Mouse (Mus musculus): Measurements from ENCODE around the gene Lrrc39.

Gene Lrrc39

DNA sequence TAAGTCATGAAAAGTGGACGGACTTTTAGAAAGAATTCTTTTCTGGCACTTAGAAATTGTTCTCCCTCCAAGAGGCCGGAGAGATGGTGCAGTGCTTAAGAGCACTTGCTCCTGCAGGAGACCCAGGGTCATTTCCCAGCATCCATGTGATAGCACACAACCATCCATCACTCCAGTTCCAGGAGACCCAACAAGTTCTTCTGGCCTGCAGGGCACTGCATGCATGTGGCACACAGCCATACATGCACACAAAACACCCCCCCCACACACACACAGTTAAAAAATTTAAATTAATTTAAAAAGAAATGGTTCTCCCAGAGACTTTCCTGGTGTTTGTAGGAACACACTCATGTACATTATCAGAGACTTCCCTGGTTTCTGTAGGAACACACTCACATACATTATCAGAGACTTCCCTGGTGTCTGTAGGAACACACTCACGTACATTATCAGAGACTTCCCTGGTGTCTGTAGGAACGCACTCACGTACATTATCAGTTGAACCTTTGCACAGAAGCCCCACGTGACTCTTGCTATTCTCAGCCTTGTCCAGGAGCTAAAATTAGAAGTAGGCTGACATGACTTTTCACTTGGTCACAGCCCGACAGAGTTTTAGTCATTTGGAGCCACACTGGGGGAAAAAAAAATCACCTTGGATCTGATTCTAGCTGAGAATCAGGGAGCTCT lies at the start of gene Lrrc39:
Lrrc39 (plus strand) TSS at position 566 of the 687 bp plus-strand sequence.
- DNase-seq: no peak

DNA sequence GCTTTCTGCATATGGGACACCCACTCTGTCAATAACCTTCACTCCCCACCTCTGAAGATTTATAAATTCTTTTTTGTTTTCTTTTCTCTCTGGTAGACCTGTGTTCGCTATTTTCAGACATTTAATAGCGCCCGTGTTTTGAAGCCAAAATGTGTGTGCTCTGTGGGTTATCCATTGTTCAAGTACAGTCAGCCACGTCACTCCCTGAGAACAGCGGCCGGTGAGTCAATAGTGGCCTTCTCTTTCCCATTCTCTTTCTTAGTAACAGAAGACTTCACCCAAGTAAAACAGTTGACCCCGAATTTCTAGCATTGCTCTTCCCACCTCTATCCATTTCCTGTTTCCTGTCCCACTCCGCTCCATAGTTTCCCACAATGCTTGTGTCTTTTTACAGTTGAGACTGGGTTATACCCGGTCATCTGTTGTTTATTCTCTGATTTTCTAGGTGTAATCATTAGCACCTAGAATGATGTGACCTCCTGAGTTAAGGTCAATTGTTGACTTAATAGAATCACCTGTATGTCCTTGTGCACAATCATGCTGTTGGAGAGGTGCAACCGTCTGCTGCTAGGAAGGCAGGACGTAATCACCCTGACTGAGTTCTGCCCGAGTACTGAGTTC lies 42.5 kb upstream of the Lrrc39 start:
- DNase-seq: no peak

DNA sequence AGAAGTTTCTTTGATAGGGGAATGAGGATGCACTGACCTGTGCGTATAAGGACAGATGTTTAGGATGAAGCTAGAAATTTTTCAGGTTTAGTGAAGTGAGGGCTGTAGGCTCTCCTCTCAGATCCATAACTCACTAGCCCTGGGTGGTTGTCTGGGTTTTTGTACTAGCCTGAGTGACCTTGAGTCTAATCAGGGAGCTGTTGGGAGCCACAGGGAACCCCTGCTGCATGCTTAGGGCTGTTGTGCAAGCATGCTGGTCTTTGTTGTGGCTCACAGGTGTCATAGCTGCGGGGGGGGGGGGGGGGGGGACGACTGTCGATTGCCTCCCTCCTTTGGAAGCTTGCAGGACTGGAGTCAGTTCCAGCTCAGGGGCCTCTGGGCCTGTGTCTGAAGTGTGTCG lies 33.0 kb upstream of the Lrrc39 start:
- no peak for DNase-seq

DNA sequence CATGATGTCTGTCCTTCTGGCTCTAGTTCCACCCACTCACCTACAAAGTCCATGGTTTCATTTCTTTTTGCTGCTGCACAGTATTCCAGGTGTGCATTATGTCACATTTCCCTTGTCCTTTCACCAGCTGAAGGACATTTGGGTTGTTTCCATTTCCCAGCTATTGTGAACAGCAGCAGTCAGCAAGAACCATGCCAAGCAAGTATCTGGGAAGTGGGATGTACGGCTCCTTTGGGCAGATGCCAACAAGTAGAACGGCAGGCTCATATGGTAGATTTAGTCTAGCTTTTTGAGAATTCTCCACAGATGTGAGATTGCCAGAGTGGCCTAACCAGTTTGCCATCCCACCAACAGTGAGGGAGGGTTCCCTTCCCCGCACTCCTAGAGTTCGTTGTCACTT lies 31.9 kb upstream of the Lrrc39 start:
- peak in 1 of 2 experiments; percentile 31 for DNase-seq

DNA sequence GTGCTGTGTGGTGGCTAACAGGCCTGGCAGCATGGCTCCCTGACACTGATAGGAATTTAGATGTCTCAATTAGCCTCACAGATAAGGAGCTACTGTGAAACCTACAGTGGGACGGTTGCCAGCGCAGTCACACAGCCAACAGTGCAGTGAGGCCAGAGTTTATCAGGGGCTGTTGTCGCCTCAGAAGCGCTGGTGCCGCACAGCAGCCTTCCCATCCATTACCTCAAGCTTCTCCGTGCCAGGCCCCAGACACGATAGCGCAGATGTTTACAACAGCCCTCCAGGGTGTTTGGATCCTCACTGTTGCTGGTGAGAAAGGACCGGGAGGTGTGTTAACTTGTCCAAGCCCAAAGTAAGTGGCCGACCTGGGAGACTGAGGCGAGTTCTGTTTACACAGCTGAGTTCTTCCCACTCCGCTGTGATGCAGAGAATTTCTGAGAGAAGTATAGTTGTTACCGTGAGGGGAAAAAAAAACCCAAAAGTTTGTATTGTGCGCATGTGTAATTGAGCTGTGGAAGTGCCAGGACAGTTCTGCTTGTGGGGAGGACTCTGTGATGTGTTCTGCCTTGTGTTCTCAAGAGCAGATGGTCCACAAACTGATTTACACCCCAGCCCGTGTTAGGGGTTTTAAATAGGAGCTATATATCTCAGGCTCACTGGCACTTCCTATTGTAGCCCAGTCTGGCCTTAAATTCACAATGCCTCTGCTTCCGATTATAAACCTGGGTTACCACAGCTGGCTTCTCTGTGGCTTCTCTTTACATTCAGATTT lies 26.2 kb upstream of the Lrrc39 start:
- no peak for DNase-seq

DNA sequence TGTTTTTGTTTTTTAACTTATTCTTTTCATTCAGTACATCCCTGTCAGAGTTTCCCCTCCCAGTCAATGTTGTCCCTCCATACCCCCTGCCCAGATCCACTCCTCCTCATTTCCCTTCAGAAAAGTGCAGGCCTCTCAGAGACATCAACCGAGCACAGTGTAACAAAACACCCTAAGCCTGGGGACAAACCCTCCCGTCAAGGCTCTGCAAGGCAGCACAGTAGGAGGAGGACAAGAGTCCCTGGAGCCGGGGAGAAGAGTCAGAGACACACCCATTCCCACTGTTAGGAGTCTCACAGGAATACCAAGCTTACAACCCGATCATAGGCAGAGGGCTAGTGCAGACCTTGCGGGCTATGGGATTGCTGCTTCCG lies 25.6 kb upstream of the Lrrc39 start:
- DNase-seq: no peak

DNA sequence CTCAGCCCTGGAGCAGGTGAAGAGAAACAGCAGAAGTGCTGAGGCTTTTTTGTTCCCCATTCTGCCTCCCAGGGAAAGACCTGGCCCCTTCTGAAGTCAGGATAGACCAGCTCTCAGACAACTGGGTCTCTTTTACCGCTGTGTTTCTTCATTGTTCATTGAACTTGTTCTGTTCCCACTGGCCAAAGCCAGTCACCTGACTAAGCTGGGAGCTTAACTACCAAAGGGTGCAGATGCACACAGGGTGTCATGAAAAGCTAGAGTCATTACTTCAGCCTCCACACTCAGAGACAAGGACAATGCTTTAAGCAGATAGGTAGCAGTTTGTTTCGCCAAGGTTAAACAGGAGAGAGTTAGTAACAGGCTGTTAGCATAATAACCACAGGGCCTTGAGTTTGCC lies 20.7 kb upstream of the Lrrc39 start:
- no peak for DNase-seq

DNA sequence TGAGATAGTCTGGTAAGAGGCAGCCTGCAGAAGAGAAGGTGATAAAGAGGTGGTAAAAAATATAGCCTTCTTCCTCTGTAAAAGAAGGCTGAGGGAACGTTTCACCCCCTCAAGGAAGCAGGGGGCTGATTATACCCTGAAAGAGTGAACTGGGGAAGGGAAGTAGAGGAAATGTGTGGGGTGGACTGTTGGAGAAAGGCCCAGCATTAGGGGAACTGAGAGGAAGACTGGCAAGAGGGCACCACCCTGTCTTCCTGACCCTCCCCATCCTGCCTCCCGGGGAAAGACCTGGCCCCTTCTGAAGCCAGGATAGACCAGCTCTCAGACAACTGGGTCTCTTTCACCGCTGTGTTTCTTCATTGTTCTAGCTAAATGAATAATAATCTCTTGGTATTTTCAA lies 20.2 kb upstream of the Lrrc39 start:
- no peak for DNase-seq

DNA sequence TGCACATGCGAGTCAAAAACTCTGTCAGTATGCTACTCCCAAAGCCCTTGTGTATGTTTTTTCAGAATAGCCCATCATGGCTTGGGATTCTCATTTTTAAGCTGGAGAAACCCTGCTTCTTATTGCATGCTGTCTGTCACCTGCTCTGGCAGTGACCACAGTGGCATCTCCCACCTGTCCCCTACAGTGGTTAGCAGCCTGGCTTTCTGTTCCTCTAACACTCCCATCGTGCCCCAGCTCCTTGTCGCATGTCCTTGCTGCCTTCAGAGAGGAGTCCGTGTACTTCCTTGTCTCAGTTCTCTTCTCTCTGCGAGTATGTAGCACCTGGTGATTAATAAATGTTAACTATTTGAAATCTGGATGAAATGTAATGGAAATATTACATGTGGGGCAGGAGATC lies 15.3 kb upstream of the Lrrc39 start:
- no peak for DNase-seq

DNA sequence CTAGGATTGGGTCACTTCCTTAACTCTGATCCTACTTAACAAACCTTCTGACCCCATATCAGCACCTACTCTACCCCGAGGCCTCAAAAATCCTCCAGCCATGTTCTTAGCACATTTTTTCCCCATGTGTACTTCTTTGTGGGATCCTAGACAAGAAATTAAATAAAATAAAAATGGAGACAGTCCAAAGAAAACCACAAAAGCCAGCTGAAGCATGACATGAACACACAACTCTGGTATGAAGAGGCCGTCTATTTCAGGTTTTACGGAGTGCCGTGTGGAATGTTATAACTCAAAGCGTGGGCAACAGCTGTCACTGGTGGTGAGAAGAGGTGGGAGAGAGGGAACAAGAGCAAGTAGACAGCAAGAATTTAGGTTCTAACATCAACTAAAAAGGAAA lies 11.4 kb upstream of the Lrrc39 start:
- DNase-seq: no peak

DNA sequence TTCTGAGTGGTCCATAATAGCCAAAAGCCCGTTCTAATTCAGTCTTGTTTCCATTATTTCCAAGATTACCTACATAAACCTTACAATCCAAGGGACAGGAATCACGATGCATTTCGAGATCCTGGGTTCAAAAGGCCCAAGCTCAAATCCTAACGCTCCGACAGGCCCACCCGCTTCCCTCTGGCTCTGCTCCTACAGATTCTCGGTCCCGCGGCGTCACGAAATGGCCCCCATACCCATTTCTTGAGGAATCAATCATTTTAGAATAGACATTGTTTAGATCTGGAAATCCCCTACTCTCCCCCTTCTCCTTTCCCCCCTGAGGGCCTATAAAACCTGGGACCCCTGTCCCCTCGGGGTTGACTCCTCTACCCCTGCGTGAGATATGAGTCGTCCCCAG lies 1.5 kb upstream of the Lrrc39 start:
- DNase-seq: peak in 1 of 2 experiments; percentile 15

DNA sequence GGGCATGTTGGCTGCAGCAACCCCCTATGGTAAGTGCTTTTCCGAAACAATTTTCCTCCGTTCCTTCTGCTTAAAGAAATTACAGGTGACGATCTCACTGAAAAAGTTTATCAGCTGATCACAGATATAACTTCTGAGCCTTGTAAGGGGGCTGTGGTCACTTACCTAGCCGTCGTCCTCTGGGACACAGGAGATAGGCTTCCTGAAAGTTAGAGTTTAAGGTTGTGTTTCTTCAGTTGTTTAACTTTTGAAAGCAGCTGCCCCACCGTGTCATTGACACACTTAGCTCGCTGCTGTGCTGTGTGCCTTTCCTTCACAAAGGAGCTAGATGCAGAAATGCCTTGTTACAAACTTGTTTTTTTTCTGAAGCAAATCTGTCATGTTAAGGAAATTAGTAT lies 321 bp downstream of the Lrrc39 start:
- DNase-seq: no peak

DNA sequence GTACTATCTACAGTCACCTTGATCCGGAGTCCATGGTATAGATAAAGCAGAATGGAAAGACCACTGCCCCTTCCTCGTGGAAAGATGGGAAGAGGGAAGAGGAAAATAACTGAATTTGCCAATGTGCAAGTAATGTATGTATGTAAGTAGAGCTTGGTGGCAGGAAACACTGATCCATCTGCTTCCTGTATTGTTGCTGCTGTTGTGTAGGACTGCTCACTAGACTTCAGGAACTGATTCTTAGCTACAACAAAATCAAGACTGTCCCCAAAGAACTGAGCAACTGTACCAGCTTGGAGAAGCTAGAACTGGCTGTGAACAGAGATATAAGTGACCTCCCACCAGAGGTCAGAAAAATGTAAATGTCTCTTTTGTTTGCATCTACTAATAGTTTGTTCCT lies 7.9 kb downstream of the Lrrc39 start:
- no peak for DNase-seq

DNA sequence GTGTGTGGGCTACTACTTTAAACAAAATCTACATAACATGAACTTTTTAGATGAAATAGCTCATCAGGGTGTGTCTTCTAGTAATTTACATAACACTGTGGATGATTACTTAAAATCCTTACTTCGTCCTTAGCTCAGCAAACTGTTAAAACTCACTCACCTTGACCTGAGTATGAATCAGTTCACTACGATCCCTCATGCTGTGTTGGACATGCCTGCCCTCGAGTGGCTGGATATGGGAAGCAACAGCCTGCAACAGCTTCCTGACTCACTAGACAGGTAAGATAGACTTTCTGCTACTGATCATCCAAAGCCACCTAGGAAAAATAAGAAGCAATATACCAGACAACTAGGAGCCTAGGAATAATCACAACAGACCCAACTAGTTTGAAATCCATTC lies 14.5 kb downstream of the Lrrc39 start:
- peak in 1 of 2 experiments; percentile 19 for DNase-seq

DNA sequence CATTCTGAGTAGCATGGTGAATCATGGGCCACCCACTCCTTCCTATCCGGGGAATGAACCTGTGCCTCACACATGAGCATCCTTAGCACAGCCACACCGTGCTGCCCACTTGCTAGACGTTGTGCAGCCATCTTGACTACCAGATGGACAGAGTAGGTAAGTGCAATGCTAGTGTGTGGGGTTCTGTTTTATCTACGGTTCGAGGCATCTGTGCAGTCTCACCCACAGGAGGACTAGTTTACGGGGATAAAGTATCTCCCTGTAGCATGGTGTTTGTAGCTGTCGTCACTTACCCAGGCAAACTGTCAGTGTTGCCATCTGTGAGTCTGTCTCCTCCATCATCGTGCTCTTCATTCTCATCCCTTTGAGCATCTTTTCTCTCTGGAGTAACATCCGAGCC lies 19.4 kb downstream of the Lrrc39 start:
- no peak for DNase-seq

DNA sequence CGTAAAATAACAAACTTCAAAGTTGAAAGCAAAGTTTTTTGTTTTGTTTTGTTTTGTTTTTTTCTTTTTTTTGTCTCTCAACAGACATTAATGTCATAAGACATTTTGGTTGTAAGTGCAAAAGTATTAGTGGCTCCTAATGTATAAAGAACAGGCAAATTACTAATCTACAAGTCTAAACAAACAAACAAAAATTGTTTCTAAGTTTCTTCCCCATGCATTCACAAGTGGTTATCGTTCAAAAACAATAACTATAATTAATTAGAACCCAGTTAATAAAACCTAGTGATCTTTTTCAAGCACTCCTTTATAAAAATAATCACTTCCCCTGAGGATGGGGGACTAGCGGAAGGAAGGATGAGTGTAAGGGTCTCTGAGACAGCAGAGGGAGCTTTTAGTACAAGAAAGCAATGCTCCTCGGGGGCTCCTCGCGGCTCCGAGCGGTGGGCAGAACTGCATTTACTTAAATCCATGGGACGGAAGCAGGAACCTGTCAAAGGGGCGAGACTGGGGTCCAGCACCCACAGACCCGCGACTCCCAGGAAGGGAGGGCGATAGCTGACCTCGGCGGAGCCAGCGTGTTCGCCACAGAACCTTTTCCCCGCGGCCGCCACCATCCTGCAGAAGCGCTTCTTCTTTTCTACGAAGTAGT lies 31.4 kb downstream of the Lrrc39 start:
- no peak for DNase-seq

DNA sequence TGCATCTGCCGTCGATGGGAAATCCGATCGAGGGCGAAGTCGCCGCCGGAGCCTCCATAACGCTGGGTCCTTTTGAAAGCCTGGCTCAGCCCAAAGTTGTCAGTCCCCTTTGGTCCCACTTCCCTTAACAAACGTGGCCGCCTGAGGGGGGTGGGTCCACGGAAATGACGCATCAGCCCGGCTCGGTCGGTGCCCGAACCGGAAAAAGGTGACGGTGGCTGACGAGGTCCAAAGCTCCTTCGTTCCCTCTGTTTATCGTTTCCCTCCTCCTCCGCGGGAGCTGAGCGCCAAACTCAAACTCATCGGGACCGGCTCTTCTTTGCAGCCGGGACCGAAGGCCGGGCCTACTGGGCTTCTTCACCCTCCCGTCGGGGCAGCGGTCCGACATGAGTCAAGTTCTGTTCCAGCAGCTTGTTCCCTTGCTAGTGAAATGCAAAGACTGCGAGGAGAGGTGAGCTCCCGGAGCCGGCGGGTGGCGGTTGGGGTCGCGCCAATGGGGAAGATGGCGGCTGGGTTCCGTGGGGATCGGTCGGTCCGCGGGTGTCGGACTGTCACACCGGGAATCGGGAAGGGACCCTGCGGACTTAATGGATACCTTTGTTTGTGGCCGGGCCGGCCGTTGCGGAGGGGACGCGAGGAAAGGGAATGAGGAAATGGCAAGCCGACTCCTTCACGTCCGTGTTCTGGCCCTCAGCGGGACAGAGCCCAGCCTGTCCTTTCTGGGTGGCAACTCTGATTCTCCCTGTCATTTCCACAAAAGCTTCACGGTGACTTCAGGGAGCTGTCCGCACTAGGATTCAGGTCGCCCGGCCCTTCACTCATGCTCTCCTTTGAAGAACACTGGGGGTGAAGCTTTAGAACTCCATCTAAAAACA lies 32.2 kb downstream of the Lrrc39 start, which contains the start of gene Sass6:
Sass6 (plus strand) TSS at position 255 of the 875 bp plus-strand sequence.
- DNase-seq: peak; percentile 99 to 100

DNA sequence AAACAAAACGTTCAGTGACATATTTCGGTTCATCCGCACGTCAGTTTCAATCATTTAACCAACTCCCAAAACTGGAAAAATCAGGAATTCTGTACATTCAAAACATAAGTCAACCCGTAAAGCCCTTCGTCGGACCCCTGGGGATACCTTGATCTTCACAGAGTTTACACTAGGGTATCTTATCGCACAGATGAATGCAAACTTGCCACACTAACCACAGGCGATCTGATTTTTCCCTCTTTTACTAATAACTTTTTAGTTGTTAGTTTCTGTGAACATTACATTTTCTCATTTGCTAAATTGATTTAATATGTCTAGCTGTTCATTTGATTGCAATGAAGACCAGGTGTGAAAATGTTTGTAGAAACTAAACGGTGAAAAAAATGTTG lies 32.8 kb downstream of the Lrrc39 start:
- no peak for DNase-seq

DNA sequence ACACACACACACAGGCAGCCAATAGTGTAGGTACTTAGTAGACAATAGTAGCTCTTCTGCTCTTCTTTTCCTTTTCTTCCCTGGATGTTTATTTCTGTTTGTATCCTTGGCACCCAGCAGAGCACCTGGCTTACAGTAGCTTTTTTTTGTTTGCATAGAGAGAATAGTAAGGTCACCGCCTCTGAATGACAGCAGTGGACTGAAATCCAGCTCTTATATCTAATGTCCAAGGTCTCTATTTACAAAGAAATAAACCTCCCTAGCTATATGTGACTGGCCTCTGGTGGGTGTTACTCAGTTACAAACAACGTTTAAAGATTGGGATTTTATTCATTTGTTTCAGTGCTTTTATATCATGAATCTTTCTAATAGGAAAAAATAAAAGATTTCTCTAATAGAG lies 36.9 kb downstream of the Lrrc39 start:
- no peak for DNase-seq

DNA sequence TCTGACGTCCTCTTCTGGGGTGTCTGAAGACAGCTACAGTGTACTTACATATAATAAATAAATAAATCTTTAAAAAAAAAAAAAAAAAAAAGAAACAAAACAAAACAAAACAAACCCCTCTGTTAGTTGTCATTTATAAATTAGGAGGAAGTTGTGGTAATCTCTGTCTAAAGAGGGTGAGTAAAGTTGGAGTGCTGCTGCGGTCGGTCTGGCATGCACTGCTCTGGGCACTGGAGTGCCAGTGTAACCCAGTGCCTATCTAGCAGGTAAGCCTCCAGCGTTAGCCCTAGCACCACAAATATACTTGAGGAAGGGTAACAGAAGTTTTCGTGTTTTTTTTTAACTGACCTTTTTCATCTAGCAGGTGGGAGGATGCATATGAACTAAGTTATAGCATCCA lies 38.2 kb downstream of the Lrrc39 start:
- DNase-seq: no peak

DNA sequence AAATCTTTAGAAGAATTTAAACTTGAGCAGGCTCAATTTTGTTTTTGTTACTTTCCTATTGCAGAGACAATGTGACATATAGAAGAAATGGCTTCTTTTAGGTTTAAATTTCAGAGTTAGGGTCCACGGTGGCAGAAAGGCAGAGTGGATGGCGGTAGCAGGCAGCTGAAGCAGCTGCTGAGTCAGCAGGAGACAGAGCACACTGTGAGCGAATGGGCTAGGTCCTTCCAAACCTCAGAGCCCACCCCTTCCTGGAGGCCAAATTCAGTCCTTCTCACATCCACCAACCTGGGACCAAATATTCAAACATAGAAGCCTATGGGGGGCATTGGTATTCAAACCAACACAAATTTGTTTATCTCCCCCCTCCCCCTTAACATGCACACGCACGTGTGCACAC lies 39.0 kb downstream of the Lrrc39 start:
- DNase-seq: no peak

DNA sequence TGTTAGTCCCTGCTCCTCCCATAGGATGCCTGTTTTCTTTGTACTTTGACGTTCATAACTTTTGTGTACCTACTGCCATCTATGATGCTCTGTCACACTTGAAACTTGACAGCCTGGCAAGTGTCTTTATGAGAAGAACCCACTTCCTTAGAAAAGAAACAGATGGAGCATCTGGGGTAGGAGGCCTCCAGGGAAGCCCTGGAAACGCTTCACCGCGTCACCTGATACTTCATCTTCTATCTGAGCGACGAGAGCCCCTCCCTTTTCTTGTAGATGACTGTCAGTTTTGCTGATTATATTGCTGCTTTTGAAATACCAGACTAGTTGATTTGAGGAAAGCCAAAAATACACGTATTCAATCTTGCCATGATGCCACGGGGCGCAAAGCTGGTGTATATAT lies 41.8 kb downstream of the Lrrc39 start:
- no peak for DNase-seq

All from kidney, postnatal 25 days (tissue).